ENCODE assay signal across 8 mouse cellular contexts in genomic region chr5:143527486-143528307, GRCm38 (mm10). TPM values are rescaled to one million over a fixed set of nuclear protein-coding genes. Genes with fewer than 3 reads are reported as not detected.
A peak's percentile ranks its signal among the peaks of the same experiment; 100 is the strongest.
DNase-seq lines count a peak whose midpoint lies in the region; ATAC-seq lines count a peak whose summit lies in the region.

Gene Rac1 (minus strand): TSS chr5:143528036.

- intact Hi-C loops in gastrocnemius, postnatal 14 days (cut with DNase I; ENCODE audit: low total_unique reads) = no loop called here
- intact Hi-C loops in left cerebral cortex, postnatal 10 days (cut with DNase I) = no loop called here

- DNase-seq in adipocyte (ENCODE audit: low spot score) = peak; percentile 98
- DNase-seq in embryo, embryonic 10 days (ENCODE audit: low spot score) = peak; percentile 95
- peak; percentile 98 for DNase-seq in gastrocnemius, postnatal 14 days
- DNase-seq in left cerebral cortex, postnatal 10 days (ENCODE audit: extremely low spot score in 1 of 2, low spot score in 2 of 2) = peak; percentile 92 to 98
- DNase-seq in right cerebral cortex, postnatal 25 days = peak; percentile 96
- DNase-seq in urinary bladder, postnatal 4 days (ENCODE audit: low spot score in 2 of 2) = peak; percentile 96 to 97

- peak; percentile 77 for ATAC-seq in inflammation-experienced regulatory T-cells, adult 6 months
- ATAC-seq in megakaryocyte-erythroid progenitor cell, adult 5-6 weeks (replicated peaks; ENCODE audit: low FRiP score, low TSS enrichment, poor library complexity, severe bottlenecking) = peak; percentile 74

RNA-seq across cellular contexts. Expression of gene Rac1, which starts in this region (rescaled TPM):
- 100 to 1,000 TPM; 197 to 208 TPM for total RNA-seq in gastrocnemius, postnatal 14 days (2021)
- 10 to 100 TPM; 57.1 to 67.7 (median 60.8) TPM for polyA plus RNA-seq in inflammation-experienced regulatory T-cells, adult 6 months (2017; shearing (Covaris generic))
- 100 to 1,000 TPM; 429 to 434 TPM for total RNA-seq in left cerebral cortex, postnatal 10 days (2021)
- 140 and 211 TPM in 2 replicates for total RNA-seq in megakaryocyte-erythroid progenitor cell, adult 5-6 weeks (2014; fragmentation: Nextera tagmentation)
- 64.1 and 110 TPM in 2 replicates for total RNA-seq in megakaryocyte-erythroid progenitor cell, adult 5-6 weeks (2017)

Comparison
In these comparisons a context has a peak if more than half of its experiments do, and no peak if none do; other contexts are left out.
1. Peak in every context shown above with its lines: DNase-seq and ATAC-seq.